Mouse (Mus musculus): ENCODE data around the gene Folr1.

Folr1 gene

DNA sequence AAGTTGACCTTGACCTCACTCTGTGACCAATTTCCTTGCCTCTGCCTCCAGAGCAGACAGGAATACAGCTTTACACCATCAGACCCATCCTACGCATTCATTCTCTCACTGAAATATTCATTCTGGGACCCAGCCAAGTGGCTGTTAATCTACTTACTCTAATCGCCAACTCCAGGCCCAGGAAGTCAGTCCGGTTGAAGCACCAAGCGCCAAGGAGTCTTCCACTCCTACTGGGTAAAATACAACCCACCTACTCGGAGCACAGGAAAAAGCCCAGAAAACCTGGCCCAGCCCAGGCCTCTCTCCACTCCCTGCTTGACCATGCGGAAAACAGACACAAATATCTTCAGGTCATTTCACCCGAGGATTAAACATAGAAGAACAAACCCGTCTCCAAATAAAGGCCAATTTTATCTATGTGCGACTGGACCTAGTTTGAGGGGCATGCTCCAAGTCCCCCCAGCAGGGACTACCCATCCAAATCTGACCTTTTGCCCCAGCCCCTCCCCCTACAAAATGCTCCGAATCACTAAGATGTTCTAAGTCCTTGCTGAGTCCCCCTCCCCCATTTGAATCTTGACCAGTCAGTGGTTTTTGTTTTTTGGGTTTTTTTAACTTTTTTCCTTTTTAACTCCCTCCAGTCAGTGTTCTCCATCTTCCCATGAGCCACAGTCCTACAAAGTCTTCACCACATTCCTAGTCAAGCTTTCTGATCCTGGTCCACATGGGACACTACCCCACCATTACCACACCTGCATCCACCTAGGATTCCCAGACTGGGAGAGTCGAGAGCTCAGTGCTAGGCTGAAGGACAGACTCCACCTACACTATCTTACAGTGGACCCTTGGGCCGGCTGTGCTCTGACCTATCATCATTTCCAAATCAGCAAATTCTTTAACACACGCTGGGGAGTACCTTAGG is 2.1 kb downstream of the Folr1 start:
- DNase-seq (ENCODE audit: low spot score in 2 of 2) = no peak

GRCm38 (mm10) chr7:101867482-101867881 is 3.1 kb downstream of the Folr1 start:
- DNase-seq (ENCODE audit: low spot score in 2 of 2) = no peak

GRCm38 (mm10) chr7:101866491-101867265 is 3.9 kb downstream of the Folr1 start:
- DNase-seq (ENCODE audit: low spot score in 2 of 2) = no peak

DNA sequence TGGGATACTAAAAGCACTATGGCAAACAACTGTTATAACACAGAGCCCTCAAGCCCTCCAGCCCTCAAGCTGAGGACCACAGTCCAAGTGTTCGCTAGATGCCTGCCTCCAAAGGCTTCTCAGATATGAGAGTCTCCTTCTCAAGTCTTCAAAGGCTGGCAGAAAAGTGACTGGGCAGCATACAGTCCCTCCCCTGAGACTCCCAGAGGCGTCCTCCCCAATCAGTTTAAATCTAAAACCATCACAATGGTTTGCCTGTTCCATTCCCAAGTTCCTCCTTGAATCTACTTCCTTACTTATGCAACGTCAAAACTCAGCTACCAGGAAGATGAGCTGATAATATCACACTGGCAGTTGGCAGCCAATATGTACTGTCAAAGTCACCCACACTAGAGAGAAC is 7.2 kb downstream of the Folr1 start, which contains the start of gene Anapc15:
Gene Anapc15, plus strand, starts transcription at position 301 of the 400 bp plus-strand sequence.
- DNase-seq (ENCODE audit: low spot score in 2 of 2) = no peak

DNA sequence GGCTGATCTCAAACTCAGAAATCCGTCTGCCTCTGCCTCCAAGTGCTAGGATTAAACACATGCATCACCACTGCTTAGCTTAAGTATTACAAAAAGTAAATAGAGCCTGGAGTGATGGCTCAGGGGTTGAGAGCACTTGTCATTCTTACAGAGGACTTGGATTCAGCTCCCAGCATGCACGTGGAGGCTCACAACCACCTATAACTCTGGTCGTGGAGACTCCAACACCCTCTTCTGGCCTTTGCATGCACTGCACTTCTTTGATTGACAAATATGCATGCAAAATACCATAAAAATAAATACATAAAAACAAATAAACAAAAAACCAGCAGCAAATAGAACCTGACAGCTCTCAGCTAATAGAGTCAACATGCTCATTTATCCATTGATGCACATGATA is 8.3 kb downstream of the Folr1 start:
- no peak for DNase-seq (ENCODE audit: low spot score in 2 of 2)

DNA sequence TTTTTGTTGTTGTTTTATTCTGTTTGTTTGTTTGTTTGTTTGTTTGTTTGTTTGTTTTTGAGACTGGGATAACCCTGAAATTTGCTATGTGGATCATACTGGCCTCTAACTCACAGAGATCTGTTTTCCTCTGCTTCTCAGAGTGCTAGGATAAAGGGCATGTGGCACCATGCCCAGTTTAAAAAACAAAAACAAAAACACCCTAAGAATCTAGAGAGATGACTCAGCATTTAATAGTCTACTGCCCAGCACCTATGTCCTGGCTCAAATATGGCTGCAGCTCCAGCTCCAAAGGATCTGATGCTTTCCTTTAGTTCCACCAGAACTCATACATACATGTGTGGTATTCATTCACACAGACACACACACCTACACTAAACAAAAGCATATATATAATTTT is 9.6 kb downstream of the Folr1 start:
- no peak for DNase-seq (ENCODE audit: low spot score in 2 of 2)

DNA sequence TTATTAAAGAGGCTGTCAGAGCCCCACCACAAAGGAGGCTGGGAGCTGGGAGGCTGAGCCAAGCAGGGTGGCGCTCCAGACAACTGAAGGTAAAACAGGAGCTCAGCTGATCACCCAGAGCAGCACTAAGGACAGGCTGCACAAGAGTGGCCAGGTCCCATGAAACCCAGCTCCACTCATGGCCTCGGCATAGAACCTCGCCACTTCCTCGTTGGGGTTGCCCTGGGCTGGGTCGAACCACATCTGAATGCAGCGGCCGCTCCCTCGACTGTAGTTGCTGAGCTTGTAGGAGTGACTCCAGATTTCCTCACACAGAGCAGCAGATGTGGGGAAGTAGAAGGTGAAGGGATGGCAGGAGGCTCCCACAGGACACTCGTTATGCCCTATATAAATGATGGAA is 12.2 kb downstream of the Folr1 start:
- DNase-seq (ENCODE audit: low spot score in 2 of 2) = peak in 1 of 2 experiments; percentile 19

- no peak for DNase-seq (ENCODE audit: low spot score in 2 of 2)
Measured at GRCm38 (mm10) chr7:101857094-101857493, 13.5 kb downstream of the Folr1 start, which contains the start of gene Folr2. TSS of gene Folr2 (minus strand) at chr7:101857194.

GRCm38 (mm10) chr7:101853816-101854215 is 16.8 kb downstream of the Folr1 start:
- DNase-seq (ENCODE audit: low spot score in 2 of 2) = no peak

- DNase-seq (ENCODE audit: low spot score in 2 of 2) = no peak
Measured at GRCm38 (mm10) chr7:101852846-101853245, 17.7 kb downstream of the Folr1 start.

DNA sequence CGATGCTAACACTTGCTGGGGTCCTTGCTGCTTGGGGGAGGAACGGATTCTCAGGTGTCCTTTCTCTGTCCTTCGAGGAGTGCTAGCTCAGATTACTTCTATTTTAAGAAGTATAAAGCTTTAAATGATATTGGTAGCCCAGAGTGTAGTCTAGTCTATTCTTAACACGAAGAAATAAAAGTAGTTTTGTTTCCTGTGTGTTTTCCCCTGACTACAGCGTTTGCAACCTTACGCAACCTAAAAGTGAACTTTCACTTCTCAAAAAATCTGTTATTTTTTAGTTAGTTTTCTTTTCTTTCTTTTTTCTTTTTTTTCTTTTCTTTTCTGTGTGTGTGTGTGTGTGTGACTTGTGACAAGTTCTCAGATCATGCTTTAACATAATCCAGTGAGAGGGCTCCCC is 18.9 kb downstream of the Folr1 start:
- no peak for DNase-seq (ENCODE audit: low spot score in 2 of 2)

DNA sequence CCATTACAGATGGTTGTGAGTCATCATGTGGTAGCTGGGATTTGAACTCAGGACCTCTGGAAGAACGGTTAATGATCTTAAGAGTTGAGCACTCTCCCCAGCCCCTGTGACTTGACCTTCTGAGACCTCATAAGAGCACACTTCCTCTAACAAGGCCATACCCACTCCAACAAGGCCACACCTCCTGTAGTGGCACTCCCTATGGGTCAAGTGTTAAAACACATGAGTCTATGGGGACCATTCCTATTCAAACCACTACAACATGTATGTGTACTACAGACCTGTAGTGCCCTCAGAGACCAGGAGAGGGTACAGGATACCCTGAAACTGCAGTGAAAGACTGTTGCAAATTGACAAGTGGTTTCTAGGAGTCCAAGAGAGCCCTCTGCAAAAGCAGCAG is 22.7 kb downstream of the Folr1 start:
- no peak for DNase-seq (ENCODE audit: low spot score in 2 of 2)

GRCm38 (mm10) chr7:101844186-101844585 is 26.4 kb downstream of the Folr1 start:
- no peak for DNase-seq (ENCODE audit: low spot score in 2 of 2)

- peak; percentile 40 to 71 for DNase-seq (ENCODE audit: low spot score in 2 of 2)
Measured at GRCm38 (mm10) chr7:101837606-101838471, 32.7 kb downstream of the Folr1 start, which contains the start of gene Inppl1. TSS of gene Inppl1 (minus strand) at chr7:101838229.

DNA sequence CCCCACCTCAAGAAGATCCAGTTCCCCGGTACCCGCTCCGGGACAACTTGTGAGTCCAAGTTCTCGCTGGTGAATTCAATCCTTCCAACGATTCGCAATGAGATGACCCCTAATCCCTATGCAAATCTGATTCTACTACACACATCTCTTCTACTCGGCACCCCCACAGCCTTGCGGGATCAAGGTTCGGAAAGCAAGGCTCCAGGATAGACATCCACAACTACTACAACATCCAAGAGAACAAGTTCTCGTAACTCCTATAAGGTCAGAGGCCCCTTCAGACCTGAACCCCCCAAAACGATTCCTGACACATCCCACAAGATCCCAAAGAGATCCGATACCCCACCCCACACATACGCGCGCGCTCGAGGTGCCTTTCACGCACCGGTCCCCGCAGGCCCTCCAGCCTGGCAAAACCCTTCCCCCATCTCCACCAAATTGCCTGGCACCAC is 33.4 kb downstream of the Folr1 start:
- no peak for DNase-seq (ENCODE audit: low spot score in 2 of 2)

GRCm38 (mm10) chr7:101836271-101837153 is 34.1 kb downstream of the Folr1 start:
- peak; percentile 34 to 79 for DNase-seq (ENCODE audit: low spot score in 2 of 2)

GRCm38 (mm10) chr7:101835457-101836109 is 35.0 kb downstream of the Folr1 start:
- DNase-seq (ENCODE audit: low spot score in 2 of 2) = no peak

DNA sequence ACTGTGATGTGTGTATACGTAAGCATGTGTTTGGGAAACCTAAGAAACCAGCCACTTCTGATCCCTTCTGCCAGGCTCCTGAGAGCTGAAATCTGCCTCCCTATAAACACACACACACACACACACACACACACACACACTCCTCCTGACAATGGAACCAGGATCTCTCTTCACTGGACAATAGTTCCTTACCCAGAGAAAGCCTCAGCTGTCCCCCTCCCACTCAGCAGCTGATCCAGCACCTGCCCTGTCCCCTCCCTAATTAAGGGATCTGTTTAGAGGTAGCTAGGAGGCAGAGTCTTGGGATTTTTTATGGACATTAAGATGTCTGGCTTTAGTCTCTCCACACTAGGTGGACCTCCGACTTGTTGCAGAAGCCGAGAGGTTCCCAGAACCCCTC is 35.7 kb downstream of the Folr1 start:
- DNase-seq (ENCODE audit: low spot score in 2 of 2) = no peak

- no peak for DNase-seq (ENCODE audit: low spot score in 2 of 2)
Measured at GRCm38 (mm10) chr7:101833916-101834584, 36.5 kb downstream of the Folr1 start.
